Mouse (Mus musculus) spleen, adult 18-20 months (tissue): ENCODE results near the gene Hnf1b.

ENCODE experiments used
- DNase-seq, 2 experiments: peaks; one replicate each; pipeline ENCODE4 v3.0.0; 2022; ENCODE audit warnings: mixed read lengths in 2 of 2

Hnf1b gene

GRCm38 (mm10) chr11:83853221-83853792 is 3.4 kb downstream of the Hnf1b start:
- DNase-seq: peak in 1 of 2 experiments; percentile 21

- DNase-seq: no peak
Observed at GRCm38 (mm10) chr11:83854091-83854490, 4.2 kb downstream of the Hnf1b start.

GRCm38 (mm10) chr11:83854707-83855106 is 4.8 kb downstream of the Hnf1b start:
- DNase-seq: no peak

GRCm38 (mm10) chr11:83857256-83857655 is 7.4 kb downstream of the Hnf1b start:
- no peak for DNase-seq

GRCm38 (mm10) chr11:83865286-83865685 is 15.4 kb downstream of the Hnf1b start:
- DNase-seq: no peak

- DNase-seq: no peak
Observed at GRCm38 (mm10) chr11:83867571-83867970, 17.7 kb downstream of the Hnf1b start.

GRCm38 (mm10) chr11:83869147-83869546 is 19.3 kb downstream of the Hnf1b start:
- DNase-seq: no peak

GRCm38 (mm10) chr11:83869686-83870085 is 19.8 kb downstream of the Hnf1b start:
- DNase-seq: no peak

- DNase-seq: no peak
Observed at GRCm38 (mm10) chr11:83871780-83872554, 22.1 kb downstream of the Hnf1b start.

- DNase-seq: no peak
Observed at GRCm38 (mm10) chr11:83873509-83873908, 23.6 kb downstream of the Hnf1b start.

- DNase-seq: no peak
Observed at GRCm38 (mm10) chr11:83876630-83877029, 26.8 kb downstream of the Hnf1b start.

- DNase-seq: no peak
Observed at GRCm38 (mm10) chr11:83877765-83878164, 27.9 kb downstream of the Hnf1b start.

- no peak for DNase-seq
Observed at GRCm38 (mm10) chr11:83878417-83878952, 28.6 kb downstream of the Hnf1b start.

- DNase-seq: no peak
Observed at GRCm38 (mm10) chr11:83879130-83879529, 29.3 kb downstream of the Hnf1b start.

- no peak for DNase-seq
Observed at GRCm38 (mm10) chr11:83881438-83881837, 31.6 kb downstream of the Hnf1b start.

GRCm38 (mm10) chr11:83882552-83882951 is 32.7 kb downstream of the Hnf1b start:
- DNase-seq: no peak

GRCm38 (mm10) chr11:83883074-83883473 is 33.2 kb downstream of the Hnf1b start:
- no peak for DNase-seq

GRCm38 (mm10) chr11:83883812-83884211 is 33.9 kb downstream of the Hnf1b start:
- no peak for DNase-seq

- no peak for DNase-seq
Observed at GRCm38 (mm10) chr11:83885175-83885574, 35.3 kb downstream of the Hnf1b start.

- no peak for DNase-seq
Observed at GRCm38 (mm10) chr11:83886746-83887145, 36.9 kb downstream of the Hnf1b start.

- DNase-seq: no peak
Observed at GRCm38 (mm10) chr11:83891366-83891765, 41.5 kb downstream of the Hnf1b start.

- no peak for DNase-seq
Observed at GRCm38 (mm10) chr11:83893325-83893724, 43.5 kb downstream of the Hnf1b start.

- DNase-seq: no peak
Observed at GRCm38 (mm10) chr11:83896430-83897410, 46.9 kb downstream of the Hnf1b start.
